Mouse (Mus musculus) heart, postnatal 0 days (tissue): ENCODE measurements around the gene Shroom1. TPM values are rescaled to one million over a fixed set of nuclear protein-coding genes. Genes with fewer than 3 reads are reported as not detected.

Source experiments
- ATAC-seq: fragments of 200-750 bp; cut with Nextera tagmentation; 2 replicates; pipeline ENCODE4 v1.8.0; 2017; ENCODE audit warnings: low read depth, moderate number of reproducible peaks, moderate library complexity; ENCODE audit not compliant: insufficient read depth
- DNase-seq: peaks from one replicate; pipeline ENCODE4 v3.0.0-alpha.2; 2016; ENCODE audit warnings: low spot score
- H3K27ac ChIP-seq: fragments of 300-500 bp; sonication (generic); 2 replicates; pipeline ENCODE4 v1.5.1; 2014; ENCODE audit warnings: low read depth, mild to moderate bottlenecking
- H3K27me3 ChIP-seq: fragments of 300-500 bp; sonication (generic); 2 replicates; pipeline ENCODE4 v1.6.1; 2014; ENCODE audit warnings: low read length, mixed read lengths; ENCODE audit not compliant: control insufficient read depth, insufficient read depth
- H3K36me3 ChIP-seq: fragments of 300-500 bp; sonication (generic); replicated peaks from 2 replicates; pipeline ENCODE4 v1.6.1; 2014; ENCODE audit warnings: low read length, mixed read lengths; ENCODE audit not compliant: control insufficient read depth, insufficient read depth
- H3K4me1 ChIP-seq: fragments of 300-500 bp; sonication (generic); 2 replicates; pipeline ENCODE4 v1.6.1; 2014; ENCODE audit warnings: antibody characterized with exemption; ENCODE audit not compliant: control insufficient read depth, insufficient read depth
- H3K4me2 ChIP-seq: fragments of 300-500 bp; sonication (generic); 2 replicates; pipeline ENCODE4 v1.6.1; 2014; ENCODE audit warnings: low read depth, mild to moderate bottlenecking, low read length, moderate library complexity
- H3K4me3 ChIP-seq: fragments of 300-500 bp; sonication (generic); 2 replicates; pipeline ENCODE4 v1.5.1; 2014; ENCODE audit warnings: low read depth, low read length
- H3K9ac ChIP-seq: fragments of 300-500 bp; sonication (generic); replicated peaks from 2 replicates; pipeline ENCODE4 v1.6.1; 2014; ENCODE audit warnings: low read depth, low read length, mixed read lengths
- H3K9me3 ChIP-seq: fragments of 300-500 bp; sonication (generic); replicated peaks from 2 replicates; pipeline ENCODE4 v1.6.1; 2016; ENCODE audit warnings: low read length; ENCODE audit not compliant: control insufficient read depth
- CTCF ChIP-seq: IDR thresholded peaks from 2 replicates; pipeline ENCODE4 v1.5.1; 2016; ENCODE audit warnings: antibody characterized with exemption, control low read depth, low read depth
- EP300 ChIP-seq: IDR thresholded peaks from 2 replicates; pipeline ENCODE4 v1.6.1; 2016; ENCODE audit warnings: antibody characterized with exemption, low read depth
- WGBS: fragments of 180-500 bp; shearing (Covaris S2); extraction: QIAGEN DNeasy Blood & Tissue Kit; methylation state at CpG from one replicate; pipeline ENCODE4 v1.1.7; 2014; 5-methylcytosine and 5-hydroxymethylcytosine counted together
- polyA plus RNA-seq: library from polyadenylated mRNA; unstranded; fragments of >200 nt; fragmentation: Nextera tagmentation; extraction: Ambion mirVana; gene quantifications from 2 replicates; pipeline ENCODE4 v1.2.1, GENCODE M21; 2015
- total RNA-seq: library from RNA; depleted of rRNA; stranded (reverse); fragments of >200 nt; gene quantifications from 2 replicates; pipeline ENCODE4 v1.2.3, GENCODE M21; 2014; ENCODE audit warnings: low replicate concordance

The Shroom1 gene
- total and polyA plus RNA-seq, 2 experiments from 2014 or later = 0.40 to 2.9 TPM

DNA sequence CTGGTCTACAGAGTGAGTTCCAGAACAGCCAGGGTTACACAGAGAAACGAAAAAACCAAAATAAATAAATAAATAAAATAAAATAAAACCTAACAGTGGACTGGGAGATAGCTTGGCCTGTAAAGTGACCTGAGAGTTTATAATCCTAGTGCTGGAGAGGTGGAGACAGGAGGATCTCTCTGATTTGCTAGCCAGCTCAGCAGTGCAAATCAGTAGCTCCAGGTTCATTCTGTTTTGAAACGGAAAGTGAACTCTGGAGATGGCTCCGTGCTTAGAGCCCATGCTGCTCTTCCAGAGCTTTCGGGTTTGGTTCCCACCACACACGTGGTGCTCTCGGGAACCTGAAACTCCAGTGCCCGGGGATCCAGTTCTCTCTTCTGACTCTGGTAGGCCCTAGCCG, 9.0 kb upstream of the Shroom1 start:
- Histone ChIP-seq H3K4me1 (no peaks in the 10 kb centered on the region), H3K9me3 (no peaks in the 10 kb centered on the region), H3K27me3 (no peaks in the 10 kb centered on the region), H3K4me3 (no peak overlapping the region), H3K27ac (0 out of 2 replicates have a peak overlapping the region, but pooled peaks have one; percentile 3), H3K9ac (no peak overlapping the region), H3K36me3 (no peaks in the 10 kb centered on the region), H3K4me2 (no peak overlapping the region)
- no peak for ATAC-seq
- no peak for DNase-seq
- TF ChIP-seq EP300 (no peak), CTCF (no peak)
- WGBS = 88% methylated on average over 8 of the region's 8 CpGs

DNA sequence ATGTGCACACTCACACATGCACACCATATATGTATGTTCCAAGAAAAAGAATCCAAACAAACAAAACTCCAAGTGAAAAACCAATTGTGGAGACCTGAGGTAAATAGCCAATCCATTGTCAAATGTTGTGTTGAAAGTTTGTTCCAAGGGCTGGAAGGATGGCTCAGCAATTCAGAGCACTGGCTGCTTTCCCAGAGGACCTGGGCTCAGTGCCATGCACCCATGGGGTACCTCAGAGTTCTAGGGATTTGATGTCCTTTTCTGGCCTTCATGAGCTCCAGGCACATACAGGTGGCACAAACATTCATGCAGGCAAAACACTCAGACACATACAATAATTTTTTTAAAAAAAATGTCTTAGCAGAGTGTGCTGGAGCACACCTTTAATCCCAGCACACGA, 8.5 kb upstream of the Shroom1 start:
- Histone ChIP-seq H3K9me3 (no peaks in the 10 kb centered on the region), H3K9ac (no peak overlapping the region), H3K36me3 (no peaks in the 10 kb centered on the region), H3K4me3 (no peak overlapping the region), H3K4me2 (no peak overlapping the region), H3K27ac (0 out of 2 replicates have a peak overlapping the region, but pooled peaks have one; percentile 3), H3K4me1 (no peaks in the 10 kb centered on the region), H3K27me3 (no peaks in the 10 kb centered on the region)
- TF ChIP-seq CTCF = no peak
- TF ChIP-seq EP300 = no peak
- WGBS = 62% methylated on average over 1 of the region's 1 CpGs
- DNase-seq (no peak), ATAC-seq (no peak)

DNA sequence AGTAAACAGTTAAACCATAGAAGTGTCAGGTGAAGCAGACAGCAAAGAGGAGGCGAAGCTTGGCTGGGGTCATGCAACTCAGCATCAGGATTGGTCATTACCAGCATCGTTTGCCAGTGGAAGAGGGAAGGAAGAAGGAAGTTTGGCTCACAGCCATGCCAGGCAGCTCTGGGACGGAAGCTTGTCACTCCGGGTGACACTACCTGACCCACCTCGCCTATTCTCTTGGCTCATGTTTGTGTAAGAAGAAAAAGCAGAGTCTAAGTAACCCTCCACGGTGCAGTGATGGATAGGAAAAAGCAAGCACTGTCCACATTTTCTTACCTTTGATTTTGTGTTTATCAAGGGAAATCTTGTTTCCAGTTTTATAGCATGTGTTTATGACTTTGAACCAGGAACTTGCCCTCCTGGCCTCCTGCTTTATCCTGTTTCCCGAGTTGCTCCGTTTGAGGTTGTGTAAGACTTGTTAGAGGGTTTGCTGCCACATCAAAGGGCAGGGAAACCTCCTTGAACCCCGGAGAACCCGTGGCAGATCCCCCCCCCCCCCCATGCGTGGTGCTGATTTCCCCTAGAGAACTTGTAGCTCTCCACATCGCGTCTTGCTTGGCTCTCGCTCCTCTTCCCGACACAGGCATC, 6.8 kb upstream of the Shroom1 start:
- no peaks in the 10 kb centered on the region for H3K4me1 ChIP-seq
- WGBS = 30% methylated on average over 15 of the region's 15 CpGs
- no peak overlapping the region for H3K27ac ChIP-seq
- H3K27me3 ChIP-seq = no peaks in the 10 kb centered on the region
- DNase-seq (no peak), ATAC-seq (no peak)
- no peak overlapping the region for H3K4me3 ChIP-seq
- no peaks in the 10 kb centered on the region for H3K36me3 ChIP-seq
- no peaks in the 10 kb centered on the region for H3K9me3 ChIP-seq
- TF ChIP-seq CTCF = no peak
- no peak for TF ChIP-seq EP300
- no peak overlapping the region for H3K4me2 ChIP-seq
- no peak overlapping the region for H3K9ac ChIP-seq

DNA sequence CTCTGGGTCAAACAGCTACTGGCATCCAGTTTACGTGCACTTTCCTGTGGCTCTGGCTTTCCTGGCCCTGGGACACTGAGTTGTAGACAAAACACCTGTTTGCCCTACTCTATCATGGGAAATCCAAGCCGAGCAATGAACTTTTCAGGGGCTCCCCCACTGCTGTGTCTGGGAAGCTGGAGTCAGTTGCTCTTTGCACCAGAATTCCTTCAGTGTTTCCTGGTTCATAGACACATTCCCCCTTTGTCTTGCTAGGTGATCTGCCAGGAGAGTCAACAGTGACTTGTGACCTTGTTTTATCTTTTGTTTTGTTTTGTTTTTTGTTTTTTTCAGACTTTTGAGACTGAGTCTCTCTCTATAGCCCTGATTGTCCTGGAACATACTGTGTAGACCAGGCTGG, 5.6 kb upstream of the Shroom1 start:
- H3K4me3 ChIP-seq = no peak overlapping the region
- no peak overlapping the region for H3K27ac ChIP-seq
- no peaks in the 10 kb centered on the region for H3K9me3 ChIP-seq
- H3K27me3 ChIP-seq = no peaks in the 10 kb centered on the region
- 66% methylated on average over 2 of the region's 2 CpGs for WGBS
- no peak overlapping the region for H3K9ac ChIP-seq
- DNase-seq (no peak), ATAC-seq (no peak)
- no peak overlapping the region for H3K4me2 ChIP-seq
- TF ChIP-seq EP300 (no peak), CTCF (no peak)
- no peaks in the 10 kb centered on the region for H3K4me1 ChIP-seq
- no peaks in the 10 kb centered on the region for H3K36me3 ChIP-seq

DNA sequence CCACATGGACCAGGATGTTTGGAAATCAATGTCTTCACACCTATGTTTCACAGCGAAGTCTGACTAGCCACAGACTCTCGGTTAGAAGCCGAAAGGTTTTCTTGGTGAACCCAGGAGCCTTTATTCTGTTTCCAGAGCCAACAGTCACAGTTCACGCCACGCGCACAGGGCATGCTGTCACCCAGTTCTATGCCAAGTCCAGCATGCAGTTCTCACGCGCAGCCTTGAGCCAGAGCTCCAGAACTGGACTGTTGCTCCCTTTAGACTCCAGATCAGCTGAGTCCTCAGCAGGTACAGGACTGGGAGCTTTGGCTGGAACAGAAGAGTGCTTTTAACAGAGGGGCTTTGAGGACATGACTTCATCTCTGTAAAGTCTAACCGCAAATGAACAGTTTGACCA, 4.6 kb upstream of the Shroom1 start:
- no peak overlapping the region for H3K27ac ChIP-seq
- 96% methylated on average over 9 of the region's 9 CpGs for WGBS

DNA sequence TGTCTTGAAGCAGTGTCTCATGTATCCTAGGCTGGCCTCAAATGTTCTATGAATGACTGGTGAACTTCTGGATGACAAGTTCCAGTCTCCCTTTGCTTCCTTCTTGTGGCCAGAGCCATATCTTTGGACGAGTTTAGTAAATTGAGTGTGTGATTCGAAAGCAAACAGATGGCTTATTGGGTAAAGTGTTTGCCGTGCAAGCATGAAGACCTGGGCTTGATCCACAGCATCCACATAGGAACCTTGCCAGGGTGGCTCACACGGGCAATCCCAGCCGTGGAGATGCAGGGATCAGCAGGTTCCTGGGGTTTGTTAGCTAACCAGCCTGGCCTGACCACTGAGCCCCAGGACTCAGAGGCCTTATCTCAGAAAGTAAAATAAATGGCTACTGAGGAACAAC, 4.0 kb upstream of the Shroom1 start:
- H3K4me3 ChIP-seq = no peak overlapping the region
- no peaks in the 10 kb centered on the region for H3K36me3 ChIP-seq
- H3K4me2 ChIP-seq = no peak overlapping the region
- 72% methylated on average over 5 of the region's 5 CpGs for WGBS
- H3K4me1 ChIP-seq = no peaks in the 10 kb centered on the region
- DNase-seq (no peak), ATAC-seq (no peak)
- H3K27ac ChIP-seq = no peak overlapping the region
- H3K27me3 ChIP-seq = no peaks in the 10 kb centered on the region
- H3K9ac ChIP-seq = no peak overlapping the region
- TF ChIP-seq EP300 (no peak), CTCF (no peak)
- H3K9me3 ChIP-seq = no peaks in the 10 kb centered on the region

More for the DNA sequence above, 4.6 kb upstream of the Shroom1 start:
- TF ChIP-seq CTCF = no peak
- no peak for TF ChIP-seq EP300
- DNase-seq = no peak
- H3K9ac ChIP-seq = no peak overlapping the region
- no peak for ATAC-seq
- no peaks in the 10 kb centered on the region for H3K4me1 ChIP-seq
- no peaks in the 10 kb centered on the region for H3K27me3 ChIP-seq
- no peak overlapping the region for H3K4me2 ChIP-seq
- no peak overlapping the region for H3K4me3 ChIP-seq
- no peaks in the 10 kb centered on the region for H3K36me3 ChIP-seq
- no peaks in the 10 kb centered on the region for H3K9me3 ChIP-seq
